Mouse (Mus musculus) stomach, embryonic 15.5 days (tissue): ENCODE data around the gene Dnttip2. TPM values are rescaled to one million over a fixed set of nuclear protein-coding genes. Genes with fewer than 3 reads are reported as not detected.

ENCODE experiments used
- microRNA counts: library from miRNA; unstranded; fragments of <30 nt; microRNA quantifications from one replicate; lab custom pipeline; 2016
- microRNA-seq: library from miRNA; unstranded; fragments of <30 nt; microRNA quantifications from one replicate; pipeline ENCODE4, GENCODE M21; 2016
- polyA plus RNA-seq: library from polyadenylated mRNA; unstranded; fragments of >200 nt; fragmentation: Nextera tagmentation; extraction: Ambion mirVana; gene quantifications from 2 replicates; pipeline ENCODE4 v1.2.1, GENCODE M21; 2015

The Dnttip2 gene
- polyA plus RNA-seq, 1 experiment from 2014 or later = 63.5 TPM

MicroRNAs within 50 kb of the gene (microRNA counts, 519-probe panel; counts per million panel counts)
- microRNA mmu-miR-760 (lab: Ali Mortazavi, UCI) = 2,065 counts per million, percentile 27 among the panel's probes with 10 or more counts

Small RNA genes lying within 50 kb of the gene (microRNA-seq; reads per million reads assigned to microRNA genes)
- gene Gm22903 (not detected), gene Mir760 (56.8 reads per million, percentile 43 among the genes with 10 or more reads in this experiment)

Other genes starting within 250 kb of the Dnttip2 start
- gene Abca4, start 229.9 kb upstream of the Dnttip2 start, polyA plus RNA-seq = 0.43 and 0.80 TPM in 2 replicates
- gene Gclm, start 28.8 kb upstream of the Dnttip2 start, polyA plus RNA-seq = 82.8 and 119 TPM in 2 replicates
- gene Bcar3, start 19.7 kb downstream of the Dnttip2 start, polyA plus RNA-seq = 14.1 and 15.8 TPM in 2 replicates